Mouse (Mus musculus): ENCODE results near the gene Nprl3. TPM values are rescaled to one million over a fixed set of nuclear protein-coding genes. Genes with fewer than 3 reads are reported as not detected.

Gene Nprl3
- polyA plus RNA-seq, 1 experiment from 2014 or later, result 28.1 TPM

DNA sequence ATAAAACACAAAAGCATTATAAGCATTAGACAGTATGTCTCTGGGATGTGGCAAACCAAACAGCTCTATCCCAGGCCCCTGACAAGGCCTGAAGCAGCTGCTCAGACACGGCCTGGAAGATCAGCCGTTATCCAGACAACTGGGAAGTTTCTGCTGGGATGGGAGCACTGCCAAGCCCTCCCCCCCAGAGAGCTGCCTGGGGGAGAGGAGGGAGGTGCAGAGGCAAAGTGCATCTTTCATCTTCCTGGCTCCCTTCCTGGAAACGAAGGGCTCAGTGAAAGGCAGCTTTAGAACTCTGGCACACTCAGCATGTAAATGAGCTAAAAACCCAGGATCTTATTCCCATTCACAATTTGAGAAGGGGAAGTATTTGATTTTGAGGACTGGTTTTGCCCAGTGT is 31.9 kb downstream of the Nprl3 start:
- ATAC-seq (peak; percentile 81), DNase-seq (ENCODE audit: low spot score) (peak; percentile 95)
- Histone ChIP-seq H3K27me3 (replicated peaks; ENCODE audit: control insufficient read depth, insufficient read depth, low read length) (no peaks in the 10 kb centered on the region), H3K36me3 (ENCODE audit: control insufficient read depth, insufficient read depth, low read length) (peaks cover 52% of the 10 kb centered on the region), H3K4me3 (ENCODE audit: low read depth, low read length) (no peak overlapping the region), H3K9ac (ENCODE audit: low read length) (0 out of 2 replicates have a peak overlapping the region, but pooled peaks have one; percentile 14), H3K4me2 (ENCODE audit: low read length) (no peak overlapping the region), H3K4me1 (ENCODE audit: control insufficient read depth, insufficient read depth, low read length) (peaks cover 22% of the 10 kb centered on the region), H3K9me3 (replicated peaks; ENCODE audit: control insufficient read depth, low read length) (no peaks in the 10 kb centered on the region), H3K27ac (ENCODE audit: low read depth, low read length) (peak overlapping the region; percentile 78)
- WGBS, result 8% methylated on average over 3 of the region's 3 CpGs

DNA sequence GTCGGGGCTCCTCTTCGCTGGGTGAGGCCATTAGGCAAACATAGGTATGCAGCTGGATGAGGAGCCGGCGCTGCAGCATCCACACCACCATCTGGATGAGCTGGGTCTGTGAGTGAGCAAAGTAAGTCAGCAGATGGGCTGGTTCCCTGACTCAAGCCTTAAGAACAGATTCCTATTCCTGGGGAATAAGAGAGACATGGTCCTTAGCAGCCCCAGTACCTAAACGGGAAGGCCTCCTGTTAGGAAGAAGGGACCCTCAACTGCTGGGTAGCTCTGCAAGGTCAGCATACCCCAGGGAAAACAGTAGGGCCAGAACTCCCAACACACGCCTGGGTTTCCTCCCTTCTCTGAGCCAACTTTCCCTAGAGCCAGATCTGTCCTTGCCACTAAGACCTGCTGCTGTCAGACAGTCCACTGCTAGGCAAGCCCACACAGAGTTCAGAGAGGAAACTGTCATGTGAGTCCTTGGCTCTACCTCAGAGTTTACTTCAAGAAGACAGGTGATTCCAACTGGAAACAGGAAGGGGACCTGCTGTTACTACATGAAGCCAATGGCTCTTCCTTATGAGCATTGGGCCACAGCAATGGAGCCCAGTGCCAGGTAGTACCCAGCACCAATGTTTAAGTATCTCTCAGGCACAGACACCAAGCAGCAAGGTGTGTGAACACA is 32.6 kb downstream of the Nprl3 start:
- no peak overlapping the region for H3K4me3 ChIP-seq (ENCODE audit: low read depth, low read length)
- no peak overlapping the region for H3K4me2 ChIP-seq (ENCODE audit: low read length)
- 92% methylated on average over 6 of the region's 6 CpGs for WGBS
- peak overlapping the region; percentile 78 for H3K27ac ChIP-seq (ENCODE audit: low read depth, low read length)
- H3K36me3 ChIP-seq (ENCODE audit: control insufficient read depth, insufficient read depth, low read length), result peaks cover 51% of the 10 kb centered on the region
- DNase-seq (ENCODE audit: low spot score) (no peak), ATAC-seq (no peak)
- no peaks in the 10 kb centered on the region for H3K27me3 ChIP-seq (replicated peaks; ENCODE audit: control insufficient read depth, insufficient read depth, low read length)
- no peaks in the 10 kb centered on the region for H3K9me3 ChIP-seq (replicated peaks; ENCODE audit: control insufficient read depth, low read length)
- 0 out of 2 replicates have a peak overlapping the region, but pooled peaks have one; percentile 14 for H3K9ac ChIP-seq (ENCODE audit: low read length)
- peaks cover 22% of the 10 kb centered on the region for H3K4me1 ChIP-seq (ENCODE audit: control insufficient read depth, insufficient read depth, low read length)

DNA sequence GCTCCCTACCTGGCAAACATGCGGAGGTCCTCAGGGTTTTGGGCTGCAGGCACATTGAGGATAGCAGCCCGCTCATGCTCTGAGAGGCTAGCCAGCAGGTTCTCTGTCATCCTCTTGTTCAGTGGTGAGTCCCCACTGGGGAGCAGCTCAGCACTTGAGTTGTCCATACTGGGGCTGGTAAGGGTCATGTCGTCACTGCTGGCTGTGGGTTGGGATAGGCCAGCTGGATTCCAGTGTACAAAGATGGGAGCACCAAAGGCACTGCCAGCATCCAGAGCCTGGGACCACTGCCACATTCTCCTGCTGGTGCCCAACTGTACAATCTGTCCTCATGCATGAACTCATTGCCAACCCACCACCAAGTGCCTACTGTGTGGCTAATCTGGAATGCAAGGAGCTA is 33.6 kb downstream of the Nprl3 start:
- Histone ChIP-seq H3K9ac (ENCODE audit: low read length) (no peak overlapping the region), H3K27ac (ENCODE audit: low read depth, low read length) (no peak overlapping the region), H3K4me1 (ENCODE audit: control insufficient read depth, insufficient read depth, low read length) (peaks cover 22% of the 10 kb centered on the region), H3K4me3 (ENCODE audit: low read depth, low read length) (no peak overlapping the region), H3K36me3 (ENCODE audit: control insufficient read depth, insufficient read depth, low read length) (peaks cover 45% of the 10 kb centered on the region), H3K27me3 (replicated peaks; ENCODE audit: control insufficient read depth, insufficient read depth, low read length) (no peaks in the 10 kb centered on the region), H3K4me2 (ENCODE audit: low read length) (no peak overlapping the region), H3K9me3 (replicated peaks; ENCODE audit: control insufficient read depth, low read length) (no peaks in the 10 kb centered on the region)
- DNase-seq (ENCODE audit: low spot score), result no peak
- no peak for ATAC-seq
- 88% methylated on average over 3 of the region's 3 CpGs for WGBS

DNA sequence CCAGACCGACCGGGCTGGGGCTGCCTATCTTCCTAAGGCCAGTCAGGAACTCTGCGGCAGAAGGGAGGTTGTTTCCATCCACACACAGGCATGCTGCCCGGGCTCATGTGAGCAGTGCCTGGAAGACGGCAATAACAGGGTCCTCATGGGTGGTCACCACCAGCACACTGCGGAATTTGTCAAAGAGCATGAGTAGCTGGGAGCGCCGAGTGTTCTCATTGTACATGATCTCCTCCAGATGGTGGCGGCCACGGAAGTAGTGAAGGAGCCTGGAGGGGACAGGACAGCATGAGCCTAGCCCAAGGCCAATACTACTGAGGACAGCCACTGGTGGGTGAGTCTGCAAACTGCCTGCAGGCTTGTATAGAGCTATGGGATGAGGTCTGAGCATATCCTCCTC is 34.7 kb downstream of the Nprl3 start:
- Histone ChIP-seq H3K4me3 (ENCODE audit: low read depth, low read length) (no peak overlapping the region), H3K4me2 (ENCODE audit: low read length) (no peak overlapping the region), H3K36me3 (ENCODE audit: control insufficient read depth, insufficient read depth, low read length) (peaks cover 48% of the 10 kb centered on the region), H3K9ac (ENCODE audit: low read length) (no peak overlapping the region), H3K27ac (ENCODE audit: low read depth, low read length) (no peak overlapping the region), H3K9me3 (replicated peaks; ENCODE audit: control insufficient read depth, low read length) (no peaks in the 10 kb centered on the region), H3K4me1 (ENCODE audit: control insufficient read depth, insufficient read depth, low read length) (peaks cover 22% of the 10 kb centered on the region), H3K27me3 (replicated peaks; ENCODE audit: control insufficient read depth, insufficient read depth, low read length) (no peaks in the 10 kb centered on the region)
- no peak for DNase-seq (ENCODE audit: low spot score)
- ATAC-seq, result no peak
- 80% methylated on average over 10 of the region's 10 CpGs for WGBS

DNA sequence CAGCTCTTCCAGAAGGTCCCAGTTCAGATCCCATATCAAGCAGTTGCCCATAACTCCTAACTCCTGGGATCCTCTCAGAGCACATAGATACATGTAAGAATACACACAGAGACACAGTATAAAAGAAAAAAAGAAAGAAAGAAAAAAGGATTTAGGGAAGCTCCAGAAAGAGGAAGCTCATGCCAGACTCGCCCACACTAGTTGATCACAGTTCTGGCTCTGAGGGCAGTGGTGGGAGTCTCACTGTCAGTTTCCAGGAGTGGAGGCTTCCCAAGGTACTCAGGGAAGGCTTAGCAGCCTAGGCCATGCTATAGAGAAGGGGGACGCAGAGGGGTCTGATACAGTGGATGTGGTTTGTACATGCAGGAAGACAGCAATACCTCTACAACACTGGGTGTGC is 36.4 kb downstream of the Nprl3 start:
- Histone ChIP-seq H3K36me3 (ENCODE audit: control insufficient read depth, insufficient read depth, low read length) (peaks cover 48% of the 10 kb centered on the region), H3K27me3 (replicated peaks; ENCODE audit: control insufficient read depth, insufficient read depth, low read length) (no peaks in the 10 kb centered on the region), H3K4me1 (ENCODE audit: control insufficient read depth, insufficient read depth, low read length) (peaks cover 26% of the 10 kb centered on the region), H3K9me3 (replicated peaks; ENCODE audit: control insufficient read depth, low read length) (no peaks in the 10 kb centered on the region), H3K9ac (ENCODE audit: low read length) (no peak overlapping the region), H3K4me2 (ENCODE audit: low read length) (no peak overlapping the region), H3K4me3 (ENCODE audit: low read depth, low read length) (no peak overlapping the region), H3K27ac (ENCODE audit: low read depth, low read length) (no peak overlapping the region)
- ATAC-seq (no peak), DNase-seq (ENCODE audit: low spot score) (no peak)
- 95% methylated on average over 2 of the region's 2 CpGs for WGBS

DNA sequence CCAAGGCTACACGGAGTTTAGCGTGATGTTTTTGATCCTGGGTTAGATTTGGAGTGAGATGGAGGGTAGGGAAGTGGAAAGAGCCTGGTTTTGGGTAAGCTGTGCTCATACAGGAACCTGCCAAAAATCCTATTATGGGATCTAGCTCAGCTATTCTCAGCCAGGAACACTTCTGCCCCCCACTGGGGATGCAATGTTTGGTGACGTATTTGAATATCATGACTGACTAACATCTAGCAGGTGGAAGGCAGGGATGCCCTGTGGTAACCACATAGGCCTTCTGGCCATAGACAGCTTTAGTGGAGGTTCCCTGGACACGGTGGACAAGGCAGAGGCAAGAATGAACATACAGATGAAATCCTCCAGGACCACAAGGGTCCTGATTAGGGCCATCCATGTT is 37.3 kb downstream of the Nprl3 start:
- H3K27ac ChIP-seq (ENCODE audit: low read depth, low read length), result no peak overlapping the region
- H3K4me1 ChIP-seq (ENCODE audit: control insufficient read depth, insufficient read depth, low read length), result peaks cover 23% of the 10 kb centered on the region
- no peak for ATAC-seq
- H3K27me3 ChIP-seq (replicated peaks; ENCODE audit: control insufficient read depth, insufficient read depth, low read length), result no peaks in the 10 kb centered on the region
- no peak overlapping the region for H3K4me3 ChIP-seq (ENCODE audit: low read depth, low read length)
- peaks cover 48% of the 10 kb centered on the region for H3K36me3 ChIP-seq (ENCODE audit: control insufficient read depth, insufficient read depth, low read length)
- no peak overlapping the region for H3K4me2 ChIP-seq (ENCODE audit: low read length)
- H3K9me3 ChIP-seq (replicated peaks; ENCODE audit: control insufficient read depth, low read length), result no peaks in the 10 kb centered on the region
- 78% methylated on average over 4 of the region's 4 CpGs for WGBS
- no peak for DNase-seq (ENCODE audit: low spot score)
- no peak overlapping the region for H3K9ac ChIP-seq (ENCODE audit: low read length)

DNA sequence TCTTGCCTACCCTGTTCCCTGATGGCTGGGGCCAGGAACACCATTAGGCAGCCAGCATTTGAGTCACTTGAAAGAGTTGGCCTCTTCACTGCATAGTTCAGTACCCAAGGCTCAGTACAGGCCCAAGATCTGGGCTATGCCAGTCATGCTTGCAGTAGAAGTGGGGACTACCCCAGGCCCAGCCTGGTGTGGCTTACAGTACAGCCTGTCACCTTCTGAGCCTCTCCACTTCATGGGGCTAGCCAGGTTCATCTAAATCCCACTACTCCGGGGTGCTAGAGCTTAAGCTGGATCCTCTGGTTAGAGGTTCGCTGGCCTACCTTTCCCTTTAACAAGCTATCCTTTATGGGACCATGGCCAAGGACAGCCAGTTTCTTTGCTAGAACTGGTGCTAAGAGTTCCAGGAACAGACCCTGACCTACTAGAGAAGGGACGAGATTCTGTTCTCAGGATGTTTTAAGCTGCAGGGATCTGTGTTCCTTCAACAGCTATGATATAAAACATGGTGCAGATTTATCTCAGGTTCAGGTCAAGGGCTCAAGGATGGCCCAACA is 39.1 kb downstream of the Nprl3 start:
- WGBS, result 95% methylated on average over 3 of the region's 3 CpGs

DNA sequence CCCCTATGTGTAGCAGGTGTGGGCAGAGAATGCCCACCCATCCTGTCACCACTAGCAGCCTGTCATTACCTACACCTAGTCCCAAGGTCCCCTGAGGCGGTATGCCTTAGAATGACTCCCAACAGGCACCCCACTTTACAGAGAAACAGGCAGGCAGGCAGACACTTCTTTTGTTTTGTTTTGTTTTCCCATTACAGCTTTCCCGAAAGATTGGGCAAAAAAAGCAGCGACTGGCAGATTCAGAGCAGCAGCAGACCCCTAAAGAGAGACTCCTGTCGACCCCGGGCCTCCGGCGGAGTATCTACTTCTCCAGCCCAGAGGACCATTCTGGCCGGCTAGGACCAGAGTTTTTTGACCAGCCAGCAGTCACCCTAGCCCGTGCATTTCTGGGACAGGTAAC is 40.0 kb downstream of the Nprl3 start:
- Histone ChIP-seq H3K27ac (ENCODE audit: low read depth, low read length) (no peak overlapping the region), H3K4me1 (ENCODE audit: control insufficient read depth, insufficient read depth, low read length) (peaks cover 20% of the 10 kb centered on the region), H3K27me3 (replicated peaks; ENCODE audit: control insufficient read depth, insufficient read depth, low read length) (peaks cover 7% of the 10 kb centered on the region), H3K9ac (ENCODE audit: low read length) (peak overlapping the region; percentile 79), H3K4me3 (ENCODE audit: low read depth, low read length) (no peak overlapping the region), H3K9me3 (replicated peaks; ENCODE audit: control insufficient read depth, low read length) (no peaks in the 10 kb centered on the region), H3K36me3 (ENCODE audit: control insufficient read depth, insufficient read depth, low read length) (peaks cover 27% of the 10 kb centered on the region), H3K4me2 (ENCODE audit: low read length) (peak overlapping the region; percentile 78; the same call in 1 of the 2 replicates)
- no peak for ATAC-seq
- 86% methylated on average over 9 of the region's 9 CpGs for WGBS
- no peak for DNase-seq (ENCODE audit: low spot score)

More for the DNA sequence above, 39.1 kb downstream of the Nprl3 start:
- no peak overlapping the region for H3K27ac ChIP-seq (ENCODE audit: low read depth, low read length)
- no peaks in the 10 kb centered on the region for H3K9me3 ChIP-seq (replicated peaks; ENCODE audit: control insufficient read depth, low read length)
- DNase-seq (ENCODE audit: low spot score) (no peak), ATAC-seq (no peak)
- H3K9ac ChIP-seq (ENCODE audit: low read length), result no peak overlapping the region
- peaks cover 35% of the 10 kb centered on the region for H3K36me3 ChIP-seq (ENCODE audit: control insufficient read depth, insufficient read depth, low read length)
- peaks cover 19% of the 10 kb centered on the region for H3K4me1 ChIP-seq (ENCODE audit: control insufficient read depth, insufficient read depth, low read length)
- no peaks in the 10 kb centered on the region for H3K27me3 ChIP-seq (replicated peaks; ENCODE audit: control insufficient read depth, insufficient read depth, low read length)
- no peak overlapping the region for H3K4me3 ChIP-seq (ENCODE audit: low read depth, low read length)
- no peak overlapping the region for H3K4me2 ChIP-seq (ENCODE audit: low read length)

DNA sequence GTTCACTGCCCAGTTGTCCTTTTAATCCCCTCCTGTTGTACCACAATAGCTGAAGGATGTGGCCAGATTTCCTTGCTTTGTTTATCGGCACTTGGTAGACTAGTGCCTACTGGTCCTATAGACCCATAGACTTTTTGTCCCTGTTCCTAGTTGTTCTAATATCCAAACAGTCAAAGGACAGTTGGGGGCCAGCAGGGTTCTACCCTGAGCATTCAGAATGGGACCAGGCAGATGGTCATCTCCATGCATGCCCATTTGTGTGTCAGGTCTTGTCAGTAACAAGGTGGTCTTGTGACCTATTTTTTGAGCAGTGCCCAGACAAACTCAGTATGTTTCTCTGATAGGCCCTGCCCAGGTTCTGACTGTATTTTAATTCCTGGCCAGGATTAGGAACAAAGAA is 40.5 kb downstream of the Nprl3 start:
- H3K4me3 ChIP-seq (ENCODE audit: low read depth, low read length), result peak overlapping the region; percentile 58
- H3K9ac ChIP-seq (ENCODE audit: low read length), result peak overlapping the region; percentile 79
- H3K36me3 ChIP-seq (ENCODE audit: control insufficient read depth, insufficient read depth, low read length), result peaks cover 22% of the 10 kb centered on the region
- H3K4me1 ChIP-seq (ENCODE audit: control insufficient read depth, insufficient read depth, low read length), result peaks cover 24% of the 10 kb centered on the region
- DNase-seq (ENCODE audit: low spot score) (no peak), ATAC-seq (no peak)
- H3K4me2 ChIP-seq (ENCODE audit: low read length), result peak overlapping the region; percentile 78
- peaks cover 12% of the 10 kb centered on the region for H3K27me3 ChIP-seq (replicated peaks; ENCODE audit: control insufficient read depth, insufficient read depth, low read length)
- 7% methylated on average over 1 of the region's 1 CpGs for WGBS
- H3K9me3 ChIP-seq (replicated peaks; ENCODE audit: control insufficient read depth, low read length), result no peaks in the 10 kb centered on the region
- no peak overlapping the region for H3K27ac ChIP-seq (ENCODE audit: low read depth, low read length)

Data from forebrain, embryonic 14.5 days (tissue).